Mouse (Mus musculus) midbrain, embryonic 12.5 days (tissue): ENCODE measurements around the gene Apaf1. TPM values are rescaled to one million over a fixed set of nuclear protein-coding genes. Genes with fewer than 3 reads are reported as not detected.

Source experiments
- ATAC-seq: fragments of 200-750 bp; cut with Nextera tagmentation; 2 replicates; pipeline ENCODE4 v1.8.0; 2017; ENCODE audit warnings: low read depth, moderate TSS enrichment, moderate library complexity; ENCODE audit not compliant: low FRiP score
- H3K27ac ChIP-seq: fragments of 300-500 bp; sonication (generic); replicated peaks from 2 replicates; pipeline ENCODE4 v1.5.1; 2016; ENCODE audit warnings: mild to moderate bottlenecking
- H3K27me3 ChIP-seq: fragments of 300-500 bp; sonication (generic); 2 replicates; pipeline ENCODE4 v1.6.1; 2016; ENCODE audit warnings: mild to moderate bottlenecking
- H3K36me3 ChIP-seq: fragments of 300-500 bp; sonication (generic); 2 replicates; pipeline ENCODE4 v1.6.1; 2016
- H3K4me1 ChIP-seq: fragments of 300-500 bp; sonication (generic); 2 replicates; pipeline ENCODE4 v1.6.1; 2016
- H3K4me2 ChIP-seq: fragments of 300-500 bp; sonication (generic); replicated peaks from 2 replicates; pipeline ENCODE4 v1.6.1; 2016; ENCODE audit warnings: mild to moderate bottlenecking, moderate library complexity
- H3K4me3 ChIP-seq: fragments of 300-500 bp; sonication (generic); 2 replicates; pipeline ENCODE4 v1.5.1; 2016; ENCODE audit warnings: mild to moderate bottlenecking
- H3K9ac ChIP-seq: fragments of 300-500 bp; sonication (generic); replicated peaks from 2 replicates; pipeline ENCODE4 v1.6.1; 2016; ENCODE audit warnings: mild to moderate bottlenecking, moderate library complexity
- H3K9me3 ChIP-seq: fragments of 300-500 bp; sonication (generic); 2 replicates; pipeline ENCODE4 v1.6.1; 2016; ENCODE audit warnings: mild to moderate bottlenecking
- WGBS: fragments of 180-500 bp; shearing (Covaris S2); methylation state at CpG from one replicate; pipeline ENCODE4 v1.1.7; 2016; 5-methylcytosine and 5-hydroxymethylcytosine counted together
- polyA plus RNA-seq: library from polyadenylated mRNA; unstranded; fragments of >200 nt; fragmentation: Nextera tagmentation; extraction: Ambion mirVana; gene quantifications from 2 replicates; pipeline ENCODE4 v1.2.1, GENCODE M21; 2016

The Apaf1 gene
- 30.4 and 33.3 TPM in 2 replicates for polyA plus RNA-seq

- Histone ChIP-seq H3K9ac (peak within 1 kb of the TSS; percentile 84), H3K4me3 (peak within 1 kb of the TSS; percentile 87), H3K27ac (peak within 1 kb of the TSS; percentile 87), H3K36me3 (peaks cover 8% of the 10 kb centered on the region; the same call in 1 of the 2 replicates), H3K27me3 (no peaks in the 10 kb centered on the region), H3K4me1 (peaks cover 3% of the 10 kb centered on the region; the same call in 1 of the 2 replicates), H3K9me3 (no peaks in the 10 kb centered on the region), H3K4me2 (peak within 1 kb of the TSS; percentile 70)
- ATAC-seq, result peak; percentile 97
- under 1% methylated on average over 68 of the region's 87 CpGs for WGBS
Observed at GRCm38 (mm10) chr10:91082550-91083392, at the start of gene Apaf1, which contains the start of gene Ikbip. Apaf1 (minus strand) TSS chr10:91082770. Ikbip (plus strand) TSS chr10:91082940.

GRCm38 (mm10) chr10:91131565-91131964 is 49.0 kb upstream of the Apaf1 start:
- Histone ChIP-seq H3K4me3 (no peak overlapping the region), H3K36me3 (no peaks in the 10 kb centered on the region), H3K9ac (no peak overlapping the region), H3K27ac (no peak overlapping the region), H3K9me3 (no peaks in the 10 kb centered on the region), H3K27me3 (no peaks in the 10 kb centered on the region), H3K4me2 (no peak overlapping the region), H3K4me1 (no peaks in the 10 kb centered on the region)
- WGBS, result 74% methylated on average over 1 of the region's 1 CpGs
- ATAC-seq, result no peak

- Histone ChIP-seq H3K27me3 (no peaks in the 10 kb centered on the region), H3K4me3 (no peak overlapping the region)
Observed at GRCm38 (mm10) chr10:91130792-91131191, 48.2 kb upstream of the Apaf1 start.

GRCm38 (mm10) chr10:91128551-91129160 is 46.1 kb upstream of the Apaf1 start:
- Histone ChIP-seq H3K27me3 (no peaks in the 10 kb centered on the region), H3K4me3 (no peak overlapping the region), H3K4me1 (0 out of 2 replicates have a peak, but pooled peaks cover 4% of the 10 kb centered on the region), H3K4me2 (no peak overlapping the region), H3K9me3 (no peaks in the 10 kb centered on the region), H3K9ac (no peak overlapping the region), H3K36me3 (no peaks in the 10 kb centered on the region), H3K27ac (no peak overlapping the region)
- WGBS, result 64% methylated on average over 1 of the region's 1 CpGs
- no peak for ATAC-seq

More at GRCm38 (mm10) chr10:91130792-91131191, 48.2 kb upstream of the Apaf1 start:
- Histone ChIP-seq H3K9me3 (no peaks in the 10 kb centered on the region), H3K9ac (no peak overlapping the region), H3K36me3 (no peaks in the 10 kb centered on the region), H3K4me2 (no peak overlapping the region), H3K4me1 (no peaks in the 10 kb centered on the region), H3K27ac (no peak overlapping the region)
- ATAC-seq, result no peak
- WGBS, result 77% methylated on average over 3 of the region's 3 CpGs

DNA sequence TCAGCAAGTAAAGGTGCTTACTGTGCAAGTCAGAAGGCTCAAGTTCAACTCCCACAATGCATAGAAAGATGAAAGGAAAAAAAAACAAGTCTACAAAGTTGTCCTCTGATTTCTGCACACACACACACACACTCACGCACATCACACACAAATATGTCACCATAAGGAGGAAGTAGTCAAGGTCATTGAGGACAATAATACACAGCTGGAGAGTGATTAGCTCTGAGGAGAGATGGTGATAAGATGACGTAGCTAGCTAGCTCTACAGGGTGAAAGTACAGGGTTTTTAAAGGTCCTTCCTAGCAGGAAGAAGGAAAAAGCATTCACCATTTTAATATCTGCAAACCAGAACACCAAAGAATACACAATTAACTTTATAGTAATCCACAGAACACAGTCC is 44.8 kb upstream of the Apaf1 start:
- Histone ChIP-seq H3K4me3 (no peak overlapping the region), H3K27ac (no peak overlapping the region), H3K4me1 (peaks cover 12% of the 10 kb centered on the region), H3K27me3 (no peaks in the 10 kb centered on the region), H3K9ac (no peak overlapping the region), H3K4me2 (no peak overlapping the region), H3K9me3 (no peaks in the 10 kb centered on the region), H3K36me3 (no peaks in the 10 kb centered on the region)
- WGBS, result 71% methylated on average over 2 of the region's 2 CpGs
- ATAC-seq, result no peak

- Histone ChIP-seq H3K27me3 (no peaks in the 10 kb centered on the region), H3K9me3 (no peaks in the 10 kb centered on the region), H3K4me3 (no peak overlapping the region), H3K4me1 (peaks cover 18% of the 10 kb centered on the region), H3K27ac (no peak overlapping the region), H3K4me2 (no peak overlapping the region), H3K9ac (no peak overlapping the region), H3K36me3 (peaks cover 4% of the 10 kb centered on the region; the same call in 1 of the 2 replicates)
- ATAC-seq, result no peak
- WGBS, result 79% methylated on average over 10 of the region's 10 CpGs
Observed at GRCm38 (mm10) chr10:91126618-91127355, 44.2 kb upstream of the Apaf1 start.

GRCm38 (mm10) chr10:91123828-91124822 is 41.6 kb upstream of the Apaf1 start, which contains the start of gene Slc25a3:
Slc25a3 (minus strand) TSS chr10:91124059.
- 14% methylated on average over 59 of the region's 59 CpGs for WGBS
- peak within 1 kb of the TSS; percentile 80 for H3K4me2 ChIP-seq
- no peaks in the 10 kb centered on the region for H3K9me3 ChIP-seq

GRCm38 (mm10) chr10:91123281-91123827 is 40.8 kb upstream of the Apaf1 start:
- Histone ChIP-seq H3K4me1 (peaks cover 19% of the 10 kb centered on the region), H3K27me3 (no peaks in the 10 kb centered on the region), H3K9me3 (no peaks in the 10 kb centered on the region), H3K9ac (peak overlapping the region; percentile 97), H3K4me2 (peak overlapping the region; percentile 80), H3K27ac (peak overlapping the region; percentile 88), H3K4me3 (peak overlapping the region; percentile 100), H3K36me3 (peaks cover 33% of the 10 kb centered on the region)
- ATAC-seq, result peak; percentile 64
- WGBS, result under 1% methylated on average over 44 of the region's 44 CpGs

More at GRCm38 (mm10) chr10:91123828-91124822, 41.6 kb upstream of the Apaf1 start, which contains the start of gene Slc25a3:
- H3K27me3 ChIP-seq, result no peaks in the 10 kb centered on the region
- peak; percentile 100 for ATAC-seq
- H3K4me3 ChIP-seq, result peak within 1 kb of the TSS; percentile 100
- H3K27ac ChIP-seq, result peak within 1 kb of the TSS; percentile 88
- peaks cover 19% of the 10 kb centered on the region for H3K4me1 ChIP-seq
- H3K9ac ChIP-seq, result peak within 1 kb of the TSS; percentile 97
- peaks cover 25% of the 10 kb centered on the region for H3K36me3 ChIP-seq

DNA sequence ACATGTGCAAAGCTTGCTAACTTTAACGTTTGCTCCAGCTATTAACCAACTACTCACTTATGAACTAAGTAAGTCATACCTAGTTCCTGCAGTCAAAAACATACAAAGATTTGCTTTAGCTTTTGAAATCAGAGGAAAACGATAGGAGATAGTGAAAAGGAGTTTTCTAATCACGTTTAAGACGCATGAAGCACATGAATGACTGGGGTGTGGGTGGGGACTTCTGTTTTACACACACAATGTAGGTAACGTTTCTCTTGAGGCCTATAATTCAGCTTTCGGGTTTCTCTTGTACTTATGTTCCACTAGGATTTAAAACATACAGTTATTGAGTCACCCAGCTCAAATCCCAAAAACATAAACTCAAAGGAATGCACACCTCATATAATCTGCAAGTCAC is 40.1 kb upstream of the Apaf1 start:
- Histone ChIP-seq H3K4me3 (peak overlapping the region; percentile 100), H3K9ac (peak overlapping the region; percentile 97), H3K9me3 (no peaks in the 10 kb centered on the region), H3K27me3 (no peaks in the 10 kb centered on the region), H3K4me1 (peaks cover 19% of the 10 kb centered on the region), H3K4me2 (peak overlapping the region; percentile 80), H3K36me3 (peaks cover 40% of the 10 kb centered on the region), H3K27ac (no peak overlapping the region)
- WGBS, result 43% methylated on average over 6 of the region's 6 CpGs
- no peak for ATAC-seq

- Histone ChIP-seq H3K27ac (no peak overlapping the region), H3K27me3 (no peaks in the 10 kb centered on the region), H3K9me3 (no peaks in the 10 kb centered on the region), H3K4me1 (peaks cover 2% of the 10 kb centered on the region), H3K4me3 (no peak overlapping the region), H3K4me2 (no peak overlapping the region), H3K36me3 (peaks cover 88% of the 10 kb centered on the region), H3K9ac (no peak overlapping the region)
- WGBS, result 96% methylated on average over 12 of the region's 12 CpGs
- ATAC-seq, result no peak
Observed at GRCm38 (mm10) chr10:91116958-91117357, 34.4 kb upstream of the Apaf1 start.
